In the genomic region with DNA sequence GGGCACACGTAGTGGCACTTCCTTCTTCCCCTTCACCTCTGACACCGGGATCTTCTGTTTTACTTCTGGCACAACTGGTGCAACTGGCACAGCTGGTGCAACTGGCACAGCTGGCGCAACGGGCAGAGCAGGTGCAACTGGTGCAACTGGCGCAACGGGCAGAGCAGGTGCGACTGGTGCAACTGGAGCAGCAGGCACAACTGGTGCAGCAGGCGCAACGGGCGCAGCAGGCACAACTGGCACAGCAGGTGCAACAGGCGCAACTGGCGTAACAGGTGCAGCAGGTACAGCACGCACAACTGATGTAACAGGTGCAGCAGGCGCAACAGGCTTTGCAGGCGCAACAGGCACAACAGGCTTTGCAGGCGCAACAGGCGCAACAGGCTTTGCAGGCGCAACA, we compare ENCODE assay signal across 39 mouse cellular contexts. TPM values are rescaled to one million over a fixed set of nuclear protein-coding genes. Genes with fewer than 3 reads are reported as not detected.
"Had no signal": no experiment of that assay in that cellular context is flagged by ENCODE, and none has a peak within 500 bp of the region (broad histone marks: within the 10 kb centered on the region; RNA-seq: fewer than 3 reads in every experiment).

No protein-coding gene starts in this region.

- H3K9me3 ChIP-seq: heart, embryonic 10.5 days; heart, embryonic 12.5 days; hindbrain, embryonic 10.5 days; hindbrain, embryonic 12.5 days; intestine, embryonic 15.5 days; limb, embryonic 10.5 days; limb, embryonic 12.5 days had no signal

- ATAC-seq: hindbrain, embryonic 16.5 days; inflammation-experienced regulatory T-cells, adult 6 months; intestine, embryonic 15.5 days; intestine, postnatal 0 days had no signal

- H3K36me3 ChIP-seq: heart, embryonic 10.5 days; heart, embryonic 12.5 days; hindbrain, embryonic 12.5 days; intestine, embryonic 15.5 days; limb, embryonic 10.5 days; limb, embryonic 12.5 days had no signal

- H3K4me1 ChIP-seq: heart, embryonic 10.5 days; heart, embryonic 12.5 days; hindbrain, embryonic 10.5 days; hindbrain, embryonic 12.5 days; intestine, embryonic 15.5 days; limb, embryonic 10.5 days; limb, embryonic 12.5 days had no signal

- H3K4me3 ChIP-seq: heart, embryonic 10.5 days; heart, embryonic 12.5 days; hindbrain, embryonic 10.5 days; hindbrain, embryonic 12.5 days; intestine, embryonic 15.5 days; layer of hippocampus, adult 2 months; left cerebral cortex, adult 2 months; limb, embryonic 10.5 days; limb, embryonic 12.5 days had no signal

- DNase-seq: gastrocnemius, postnatal 14 days; gastrocnemius, postnatal 36 days; heart, adult 18-20 months; heart, postnatal 10 days; heart, postnatal 4 days; kidney, adult 18-20 months; kidney, adult 8-10 months; kidney, postnatal 10 days; kidney, postnatal 25 days; kidney, postnatal 4 days; liver had no signal

- H3K9ac ChIP-seq: heart, embryonic 12.5 days; hindbrain, embryonic 12.5 days; hindbrain, embryonic 14.5 days; intestine, embryonic 15.5 days; limb, embryonic 12.5 days had no signal

- H3K27ac ChIP-seq: heart, embryonic 10.5 days; hindbrain, embryonic 10.5 days; hindbrain, embryonic 12.5 days; hindbrain, embryonic 14.5 days; intestine, embryonic 15.5 days; layer of hippocampus, adult 2 months; left cerebral cortex, adult 2 months; limb, embryonic 10.5 days; limb, embryonic 12.5 days had no signal

- H3K27me3 ChIP-seq: intestine, embryonic 15.5 days; limb, embryonic 12.5 days had no signal

- H3K4me2 ChIP-seq: heart, embryonic 12.5 days; hindbrain, embryonic 12.5 days; hindbrain, embryonic 14.5 days; intestine, embryonic 15.5 days; limb, embryonic 12.5 days; liver, embryonic 11.5 days had no signal

RNA-seq across cellular contexts. Expression of a gene that starts 5.5 kb away (rescaled TPM):
- total RNA-seq: gastrocnemius, adult 18-20 months; gastrocnemius, adult 8-10 months; gastrocnemius, postnatal 14 days; gastrocnemius, postnatal 36 days; heart, adult 18-20 months; heart, adult 8-10 months; heart, postnatal 10 days; heart, postnatal 25 days; heart, postnatal 4 days; layer of hippocampus, postnatal 25 days; left cerebral cortex, adult 2 months; left cerebral cortex, postnatal 14 days; left cerebral cortex, postnatal 36 days had no signal
- polyA plus RNA-seq: heart, embryonic 10.5 days; heart, embryonic 12.5 days; heart, embryonic 16.5 days; intestine, embryonic 15.5 days; kidney, embryonic 16.5 days; limb, embryonic 10.5 days; limb, embryonic 12.5 days; limb, embryonic 14.5 days had no signal

RNA-seq across cellular contexts. Expression of a gene that starts 47.7 kb away (rescaled TPM):
- total RNA-seq: gastrocnemius, adult 18-20 months; gastrocnemius, adult 8-10 months; gastrocnemius, postnatal 14 days; gastrocnemius, postnatal 36 days; heart, adult 18-20 months; heart, adult 8-10 months; heart, postnatal 10 days; heart, postnatal 25 days; heart, postnatal 4 days; layer of hippocampus, adult 2 months; layer of hippocampus, postnatal 10 days; layer of hippocampus, postnatal 25 days; left cerebral cortex, adult 2 months; left cerebral cortex, postnatal 14 days; left cerebral cortex, postnatal 36 days had no signal
- polyA plus RNA-seq: gonadal fat pad, adult 2 months; heart, embryonic 10.5 days; heart, embryonic 12.5 days; heart, embryonic 14.5 days; heart, embryonic 16.5 days; hindbrain, embryonic 10.5 days; hindbrain, embryonic 12.5 days; hindbrain, embryonic 14.5 days; hindbrain, embryonic 16.5 days; inflammation-experienced regulatory T-cells, adult 6 months; intestine, embryonic 15.5 days; intestine, postnatal 0 days; kidney, embryonic 14.5 days; kidney, embryonic 16.5 days; limb, embryonic 10.5 days; limb, embryonic 12.5 days; limb, embryonic 14.5 days; liver, embryonic 11.5 days had no signal
